In the genomic region with DNA sequence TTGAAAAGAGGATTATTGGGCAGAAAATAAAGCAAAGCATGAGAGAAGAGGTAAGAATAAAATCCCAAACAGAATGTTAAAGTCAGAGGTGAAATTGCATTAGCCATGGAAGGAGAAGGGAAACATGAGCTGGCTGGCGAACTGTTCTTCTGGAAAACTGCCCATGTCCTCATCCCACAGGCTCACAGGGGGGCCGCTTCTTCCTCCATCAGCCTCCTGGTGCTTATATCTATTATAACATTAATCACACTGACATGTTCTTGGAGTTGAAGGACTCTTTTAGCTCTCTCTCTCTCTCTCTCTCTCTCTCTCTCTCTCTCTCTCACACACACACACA, we compare ENCODE assay signal across 11 mouse cellular contexts.
DNase-seq lines count a peak whose midpoint lies in the region; ATAC-seq and TF ChIP-seq lines count a peak whose summit lies in the region.
"Had no signal": no experiment of that assay in that cellular context is flagged by ENCODE, and none has a peak within 500 bp of the region (broad histone marks: within the 10 kb centered on the region; RNA-seq: fewer than 3 reads in every experiment).

No protein-coding gene starts in this region.

- no peaks in the 10 kb centered on the region for H3K36me3 ChIP-seq in kidney, embryonic 14.5 days (ENCODE audit: control insufficient read depth, insufficient read depth, low read length)
- H3K36me3 ChIP-seq in midbrain, embryonic 15.5 days (replicated peaks): no peaks in the 10 kb centered on the region
- H3K36me3 ChIP-seq in midbrain, embryonic 11.5 days (ENCODE audit: control insufficient read depth, insufficient read depth, low read length): no peaks in the 10 kb centered on the region
- H3K36me3 ChIP-seq in myocyte (ENCODE audit: control insufficient read depth, insufficient read depth): no peaks in the 10 kb centered on the region
- H3K36me3 ChIP-seq: forebrain, embryonic 12.5 days had no signal

- H3K79me2 ChIP-seq in myocyte (ENCODE audit: control insufficient read depth, insufficient read depth): no peaks in the 10 kb centered on the region

- no peak for TF ChIP-seq POLR2A in myocyte (IDR thresholded peaks at IDR 0.05; ENCODE audit: insufficient read length, low read depth)

- no peak overlapping the region for H3ac ChIP-seq in myocyte (ENCODE audit: control insufficient read depth, insufficient read length)

- H3K27me3 ChIP-seq in kidney, embryonic 14.5 days (ENCODE audit: control insufficient read depth, insufficient read depth, low read length): no peaks in the 10 kb centered on the region
- no peaks in the 10 kb centered on the region for H3K27me3 ChIP-seq in midbrain, embryonic 15.5 days (replicated peaks)
- no peaks in the 10 kb centered on the region for H3K27me3 ChIP-seq in midbrain, embryonic 11.5 days (ENCODE audit: control insufficient read depth, insufficient read depth, low read length)
- H3K27me3 ChIP-seq in myocyte (ENCODE audit: control insufficient read depth, insufficient read depth, insufficient read length): no peaks in the 10 kb centered on the region
- H3K27me3 ChIP-seq: forebrain, embryonic 12.5 days had no signal

- H3K4me1 ChIP-seq in kidney, embryonic 14.5 days (ENCODE audit: control insufficient read depth, insufficient read depth, low read length): no peaks in the 10 kb centered on the region
- H3K4me1 ChIP-seq in midbrain, embryonic 15.5 days: no peaks in the 10 kb centered on the region
- no peaks in the 10 kb centered on the region for H3K4me1 ChIP-seq in midbrain, embryonic 11.5 days (ENCODE audit: control insufficient read depth, insufficient read depth, low read length)
- H3K4me1 ChIP-seq: forebrain, embryonic 12.5 days had no signal

- peak; percentile 80; the same call in 1 of the 2 replicates for ATAC-seq in kidney, embryonic 14.5 days (ENCODE audit: low FRiP score, low TSS enrichment)
- ATAC-seq in midbrain, embryonic 15.5 days (replicated peaks): peak; percentile 45
- ATAC-seq in midbrain, embryonic 11.5 days (ENCODE audit: low FRiP score): no peak
- no peak for ATAC-seq in granulocyte monocyte progenitor cell, adult 5-6 weeks (replicated peaks; ENCODE audit: poor library complexity, severe bottlenecking)
- ATAC-seq: activated CD4-positive, CD25-positive, alpha-beta regulatory T cell, adult 4 months had no signal

- no peak overlapping the region for H3K4me3 ChIP-seq in kidney, embryonic 14.5 days (ENCODE audit: low read length)
- no peak overlapping the region for H3K4me3 ChIP-seq in midbrain, embryonic 15.5 days
- H3K4me3 ChIP-seq in midbrain, embryonic 11.5 days (ENCODE audit: low read depth, low read length): no peak overlapping the region
- H3K4me3 ChIP-seq in myocyte: no peak overlapping the region
- H3K4me3 ChIP-seq: forebrain, embryonic 12.5 days had no signal

- WGBS in kidney, embryonic 14.5 days: 18% methylated on average over 2 of the region's 2 CpGs
- WGBS in midbrain, embryonic 15.5 days: 36% methylated on average over 2 of the region's 2 CpGs
- 25% methylated on average over 2 of the region's 2 CpGs for WGBS in midbrain, embryonic 11.5 days

- no peak overlapping the region for H3K9ac ChIP-seq in kidney, embryonic 14.5 days (ENCODE audit: low read depth, low read length)
- H3K9ac ChIP-seq in midbrain, embryonic 15.5 days: no peak overlapping the region
- H3K9ac ChIP-seq in midbrain, embryonic 11.5 days (ENCODE audit: low read length): no peak overlapping the region
- H3K9ac ChIP-seq: forebrain, embryonic 12.5 days had no signal

- no peak overlapping the region for H3K4me2 ChIP-seq in kidney, embryonic 14.5 days (replicated peaks; ENCODE audit: low read depth, low read length)
- H3K4me2 ChIP-seq in midbrain, embryonic 15.5 days: no peak overlapping the region
- H3K4me2 ChIP-seq in midbrain, embryonic 11.5 days: no peak overlapping the region
- peak overlapping the region; percentile 68 for H3K4me2 ChIP-seq in myocyte (ENCODE audit: low read depth)
- H3K4me2 ChIP-seq: forebrain, embryonic 12.5 days had no signal

- no peak for DNase-seq in kidney, adult 9 months
- no peak for DNase-seq in midbrain, embryonic 11.5 days (ENCODE audit: low spot score, missing footprints)
- DNase-seq in cerebellum, postnatal 14 days: peak; percentile 61 to 72
- DNase-seq in right cerebral cortex, postnatal 4 days: no peak
- DNase-seq: thymus, postnatal 4 days had no signal

- H3K27ac ChIP-seq in kidney, embryonic 14.5 days (ENCODE audit: low read depth, low read length): 0 out of 2 replicates have a peak overlapping the region, but pooled peaks have one; percentile 42
- no peak overlapping the region for H3K27ac ChIP-seq in midbrain, embryonic 15.5 days
- no peak overlapping the region for H3K27ac ChIP-seq in midbrain, embryonic 11.5 days (ENCODE audit: low read depth, low read length)
- H3K27ac ChIP-seq: forebrain, embryonic 12.5 days had no signal

- no peaks in the 10 kb centered on the region for H3K9me3 ChIP-seq in kidney, embryonic 14.5 days (ENCODE audit: control insufficient read depth, low read length)
- no peaks in the 10 kb centered on the region for H3K9me3 ChIP-seq in midbrain, embryonic 15.5 days
- H3K9me3 ChIP-seq in midbrain, embryonic 11.5 days (ENCODE audit: control insufficient read depth, low read length): no peaks in the 10 kb centered on the region
- H3K9me3 ChIP-seq: forebrain, embryonic 12.5 days had no signal

TF ChIP-seq in myocyte, 11 proteins besides CTCF, POLR2A, EP300 and RAD21:
- TF ChIP-seq POLR2AphosphoS2 (IDR thresholded peaks at IDR 0.05; ENCODE audit: insufficient read length, low read depth) (no peak), TCF3 (IDR thresholded peaks at IDR 0.05; ENCODE audit: insufficient read length, low read depth) (no peak), USF1 (IDR thresholded peaks at IDR 0.05; ENCODE audit: low read depth) (no peak), CEBPB (IDR thresholded peaks at IDR 0.05; ENCODE audit: insufficient read depth, poor library complexity, severe bottlenecking) (no peak), MYOG (IDR thresholded peaks at IDR 0.05; ENCODE audit: control insufficient read depth in 1 of 3, insufficient read depth in 1 of 3, insufficient read length in 2 of 3, low read depth in 2 of 3) (no peak), E2F4 (IDR thresholded peaks at IDR 0.05; ENCODE audit: insufficient read depth) (no peak), MYOD1 (IDR thresholded peaks at IDR 0.05; ENCODE audit: control insufficient read depth in 1 of 3, insufficient read length in 2 of 3, low read depth in 2 of 3) (no peak), MAX (IDR thresholded peaks at IDR 0.05; ENCODE audit: low read depth) (no peak), SRF (IDR thresholded peaks at IDR 0.05; ENCODE audit: control insufficient read depth, insufficient read length, low read depth) (no peak), REST (IDR thresholded peaks at IDR 0.05; ENCODE audit: insufficient read depth, insufficient read length) (no peak), TCF12 (IDR thresholded peaks at IDR 0.05; ENCODE audit: insufficient read depth, poor library complexity, severe bottlenecking) (no peak)
TF ChIP-seq in myocyte: peak in this region for 0.

Comparison
In these comparisons a context has a peak if more than half of its experiments do, and no peak if none do; other contexts are left out.
1. ATAC-seq: peak in kidney, embryonic 14.5 days (single experiment) and midbrain, embryonic 15.5 days (single experiment); none in midbrain, embryonic 11.5 days (single experiment) and granulocyte monocyte progenitor cell, adult 5-6 weeks (single experiment).
2. DNase-seq: peak in cerebellum, postnatal 14 days (2 of 2); none in kidney, adult 9 months (single experiment), midbrain, embryonic 11.5 days (single experiment) and right cerebral cortex, postnatal 4 days (single experiment).